Mouse (Mus musculus) testis, adult 2 months (tissue): ENCODE results near the gene Atrnl1.

Experiments
- CTCF ChIP-seq: fragments of 200-500 bp; IDR thresholded peaks from 2 replicates; pipeline ENCODE4 v1.5.1; 2012; ENCODE audit warnings: low read depth, mild to moderate bottlenecking, inconsistent platforms, low read length, moderate library complexity; ENCODE audit not compliant: control insufficient read depth, insufficient read depth, insufficient replicate concordance
- POLR2A ChIP-seq: fragments of 200-500 bp; IDR thresholded peaks from 2 replicates; pipeline ENCODE4 v1.6.1; 2012; ENCODE audit warnings: low read depth, mild to moderate bottlenecking, inconsistent platforms, low read length, moderate library complexity; ENCODE audit not compliant: control insufficient read depth

DNA sequence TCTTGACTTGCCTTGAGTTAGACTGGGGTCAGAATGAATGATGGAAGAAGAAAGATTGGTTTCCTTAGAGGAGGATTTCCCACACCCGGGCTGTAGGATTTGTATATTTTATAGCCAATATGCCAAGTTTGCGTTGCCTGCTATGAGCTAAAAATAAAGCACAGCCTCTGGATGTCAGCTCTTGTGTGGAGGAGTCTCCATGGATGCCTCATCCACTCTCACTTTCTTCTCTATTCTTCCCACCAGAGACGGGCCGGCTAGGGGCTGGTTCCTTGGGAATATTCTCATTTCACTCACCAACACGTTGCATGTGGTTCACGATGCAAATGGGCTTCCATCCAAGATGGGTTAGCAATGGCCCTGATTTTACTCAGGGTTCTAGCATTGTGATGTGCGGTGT, 540.4 kb downstream of the Atrnl1 start:
- TF ChIP-seq CTCF (no peak), POLR2A (no peak)
